Mouse (Mus musculus): ENCODE measurements at regions not wholly inside any gene's neighbourhood (a gene's known extent, or its start where the extent isn't known, plus 50 kb on each side); places are given as distances from the start of the nearest gene placed in this dataset.

DNA sequence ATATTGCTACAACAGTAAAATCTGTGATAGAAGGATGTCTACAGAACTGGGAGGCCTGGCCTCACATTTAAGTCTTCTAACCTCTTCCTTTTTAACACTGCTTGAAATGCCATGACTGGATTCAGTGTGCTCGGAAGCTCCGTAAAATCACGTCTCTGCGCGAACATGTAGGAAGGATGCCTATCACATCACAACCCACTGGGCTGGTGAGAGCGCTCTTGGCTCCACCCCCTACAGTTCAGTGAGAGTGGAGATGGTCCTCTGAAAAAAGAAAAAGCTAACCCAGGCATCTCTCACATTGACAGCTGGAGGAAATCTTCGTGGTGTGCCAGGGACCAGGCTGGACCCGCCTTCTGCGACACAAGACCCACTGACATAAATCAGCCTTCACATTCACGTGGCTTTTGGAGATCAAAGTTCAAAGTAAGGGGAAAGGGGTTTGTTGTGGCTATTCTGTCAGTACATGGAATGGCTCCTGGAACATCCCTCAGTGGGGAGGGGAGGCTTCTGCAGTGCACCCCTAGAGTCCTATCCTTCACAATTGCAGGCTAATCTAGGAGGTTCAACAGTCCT lies 230.8 kb upstream of the Jmjd1c start:
- DNase-seq = no peak

DNA sequence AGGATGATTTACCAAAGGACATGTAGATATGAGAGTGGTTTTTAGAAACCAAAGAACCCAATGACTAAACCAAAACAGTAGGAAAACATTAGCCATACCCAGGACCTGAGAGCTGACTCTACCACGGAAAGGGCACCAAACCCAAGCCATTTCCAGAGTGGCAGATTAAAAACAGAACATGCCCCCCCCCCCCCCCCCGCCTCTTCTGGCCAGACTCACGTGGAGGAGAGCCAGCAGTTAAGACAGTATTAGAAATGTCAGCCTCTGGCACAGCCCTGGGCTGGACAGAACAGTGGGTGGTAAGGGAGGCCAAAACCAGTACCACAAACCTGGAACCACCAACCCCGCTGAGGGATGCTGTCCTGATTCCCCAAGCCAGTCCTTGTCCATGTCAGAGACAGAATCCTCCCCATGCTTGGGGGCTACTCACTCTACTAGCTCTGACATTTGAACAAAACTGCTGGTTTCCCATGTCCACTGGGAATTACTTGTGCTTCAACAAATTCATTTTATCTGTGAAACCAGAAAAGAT lies 224.7 kb upstream of the Jmjd1c start:
- DNase-seq = no peak

DNA sequence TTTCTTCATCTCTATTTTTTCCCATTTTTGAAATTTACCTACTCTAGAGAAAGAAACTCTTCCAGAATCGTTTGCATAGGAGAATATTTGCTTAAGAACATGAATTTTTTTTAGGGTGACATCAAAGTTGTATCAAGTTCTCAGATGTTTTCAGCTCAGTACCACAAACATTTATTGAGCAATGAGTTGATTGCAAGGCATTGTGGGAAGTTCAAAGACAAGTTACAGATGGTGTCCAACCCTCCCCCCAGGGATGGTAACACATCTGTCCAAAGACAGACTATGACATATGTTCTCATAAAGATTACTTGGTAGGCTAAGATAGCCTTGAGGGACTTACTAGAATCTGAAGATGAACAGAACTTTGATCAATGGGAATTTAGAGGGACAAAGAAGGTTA lies 224.3 kb upstream of the Jmjd1c start:
- no peak for DNase-seq

DNA sequence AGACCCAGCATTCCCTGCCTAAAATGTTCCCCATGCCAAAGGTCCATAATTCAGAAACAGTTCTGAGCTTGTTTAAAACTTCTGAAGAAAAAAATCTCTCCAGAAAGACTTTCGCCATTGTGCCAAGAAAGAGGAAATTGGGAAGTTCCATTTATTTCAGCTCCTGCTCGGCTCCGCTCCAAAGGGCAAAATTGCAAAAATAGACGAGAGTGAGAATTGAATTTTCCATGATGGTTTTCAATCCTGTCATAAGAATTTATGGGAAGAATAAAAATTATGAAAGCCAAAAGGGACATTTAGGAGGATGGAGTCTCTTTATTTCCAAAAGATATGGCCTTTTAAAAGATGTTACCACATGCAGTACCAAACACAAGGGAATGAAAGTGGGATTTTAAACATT lies 222.5 kb upstream of the Jmjd1c start:
- no peak for DNase-seq

DNA sequence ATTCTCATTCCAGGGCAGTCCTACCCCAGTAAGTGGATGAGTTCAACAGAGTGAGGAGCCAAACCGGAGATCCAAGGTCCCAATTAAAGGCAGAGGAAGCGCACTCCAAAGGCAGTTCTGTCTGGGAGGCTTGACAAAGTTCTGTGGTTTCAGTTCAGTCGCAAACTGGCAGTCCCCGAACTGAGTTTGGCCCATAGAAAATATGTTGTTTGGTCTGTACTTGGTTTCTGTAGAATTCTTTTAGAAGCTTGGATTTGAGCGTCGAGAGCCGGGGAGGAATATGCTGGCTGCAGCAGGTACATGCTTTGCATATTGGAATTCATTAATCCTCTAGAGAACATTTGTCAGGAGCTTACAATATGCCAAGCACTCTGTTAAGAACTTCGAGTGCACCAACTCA lies 216.9 kb upstream of the Jmjd1c start:
- no peak for DNase-seq

DNA sequence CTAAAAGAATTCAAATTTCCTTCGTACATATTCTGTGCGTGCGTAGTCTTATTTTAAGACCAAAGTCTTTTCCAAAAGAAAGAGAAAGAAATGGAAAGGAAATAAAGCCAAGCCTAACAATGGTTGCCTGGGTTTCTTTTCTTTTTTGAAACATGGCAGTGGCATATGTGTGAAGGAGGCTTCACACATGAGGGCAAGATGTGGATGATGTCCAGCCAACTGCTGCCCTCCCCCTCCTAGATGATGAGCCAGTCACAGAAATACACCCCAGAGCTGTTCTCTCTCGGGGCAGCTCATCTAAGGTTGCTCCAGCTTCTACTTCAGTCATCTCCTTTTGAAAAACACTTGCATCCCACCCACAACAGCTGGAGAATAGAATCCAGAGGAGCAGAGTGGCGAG lies 213.1 kb upstream of the Jmjd1c start:
- DNase-seq = no peak

DNA sequence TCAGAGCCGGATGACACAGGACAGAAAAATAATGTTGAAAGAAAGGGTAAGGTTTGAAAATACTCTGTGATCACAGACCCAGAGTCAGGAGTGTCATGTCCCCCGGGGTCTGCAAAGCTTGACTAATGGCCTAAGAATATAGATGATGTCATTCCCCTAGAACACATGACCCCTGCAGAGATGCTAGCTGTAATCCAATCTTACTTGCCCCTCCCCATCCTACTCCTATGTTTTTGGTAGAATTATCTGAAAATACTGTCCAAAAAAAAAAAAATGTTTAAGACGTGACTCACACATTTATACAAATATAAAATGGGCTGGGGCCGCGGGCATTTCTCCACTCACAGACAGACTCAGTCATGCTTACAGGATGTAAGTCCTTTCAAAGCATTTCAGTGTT lies 210.3 kb upstream of the Jmjd1c start:
- DNase-seq = no peak

DNA sequence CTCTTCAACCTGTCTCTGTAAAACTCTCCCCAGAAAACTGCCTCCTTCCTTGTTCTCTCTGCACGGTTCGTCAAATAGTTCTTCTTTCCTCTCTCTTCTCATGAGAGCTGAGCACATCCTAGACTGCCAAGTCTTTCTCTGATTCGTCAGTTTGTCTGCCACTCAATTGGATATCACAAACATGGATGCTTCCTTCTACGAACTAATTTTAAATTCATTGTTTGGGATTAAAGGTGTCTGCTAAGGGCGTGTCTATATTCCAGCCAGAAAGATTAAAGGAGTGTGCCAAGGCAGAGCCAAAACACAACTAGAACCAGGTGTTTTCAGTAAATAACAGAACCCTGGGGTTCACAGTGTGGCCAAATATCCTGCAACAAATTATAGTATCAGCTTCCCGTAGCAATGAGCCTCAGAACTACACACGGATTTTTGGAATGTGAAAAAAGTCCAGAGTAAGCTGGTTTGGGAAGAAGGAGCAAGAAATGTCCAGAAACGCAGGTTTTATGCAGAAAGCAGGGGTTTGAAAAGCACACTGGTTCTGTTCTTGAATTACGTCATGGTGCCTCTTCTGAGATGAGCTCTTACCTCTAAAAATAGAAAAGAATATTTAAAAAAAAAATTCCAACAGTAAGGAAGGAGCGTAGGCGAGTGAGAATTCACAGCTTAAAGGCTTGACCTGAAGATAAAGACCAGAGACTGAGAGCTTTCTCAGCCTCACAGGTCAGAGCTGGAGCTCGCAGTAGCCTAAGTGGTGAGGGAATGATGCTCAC lies 206.0 kb upstream of the Jmjd1c start:
- DNase-seq = no peak

DNA sequence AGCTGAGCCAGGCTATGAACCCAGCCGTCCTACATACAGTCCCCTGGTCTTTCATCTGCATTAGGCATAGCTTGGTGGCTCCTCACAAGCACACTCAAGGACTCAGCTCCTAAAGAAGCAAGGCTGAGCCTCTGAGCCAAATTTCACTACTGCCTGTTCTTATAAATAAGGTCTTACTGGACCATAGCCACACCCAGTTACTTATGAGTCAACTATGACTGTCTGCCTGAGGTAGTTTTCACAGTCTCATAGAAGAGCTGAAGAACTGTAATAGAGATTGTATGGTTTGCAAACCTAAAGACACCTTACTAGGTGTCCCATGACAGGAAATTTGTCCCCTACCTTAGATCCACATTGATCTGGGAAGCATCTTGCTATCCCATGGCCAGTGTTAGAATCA lies 204.1 kb upstream of the Jmjd1c start:
- no peak for DNase-seq

DNA sequence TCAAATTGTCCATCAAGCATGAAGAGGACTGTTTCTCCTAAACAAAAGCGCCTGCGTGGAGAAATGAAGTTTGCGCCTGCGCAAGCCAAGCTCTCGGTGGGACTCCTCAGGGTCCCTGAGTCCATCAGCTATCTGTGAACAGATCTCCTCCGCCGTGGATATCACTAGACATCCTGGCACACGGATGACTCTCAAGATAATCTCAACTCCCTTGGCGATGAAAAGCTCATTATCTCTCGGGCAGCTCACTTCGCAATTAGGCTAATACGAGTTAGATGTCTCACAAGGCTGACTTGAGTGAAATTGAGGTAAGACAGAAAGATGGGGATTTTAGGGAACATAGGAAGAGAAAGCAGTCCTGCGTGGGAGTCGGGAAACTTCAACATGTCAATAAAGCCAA lies 202.1 kb upstream of the Jmjd1c start:
- DNase-seq = no peak

DNA sequence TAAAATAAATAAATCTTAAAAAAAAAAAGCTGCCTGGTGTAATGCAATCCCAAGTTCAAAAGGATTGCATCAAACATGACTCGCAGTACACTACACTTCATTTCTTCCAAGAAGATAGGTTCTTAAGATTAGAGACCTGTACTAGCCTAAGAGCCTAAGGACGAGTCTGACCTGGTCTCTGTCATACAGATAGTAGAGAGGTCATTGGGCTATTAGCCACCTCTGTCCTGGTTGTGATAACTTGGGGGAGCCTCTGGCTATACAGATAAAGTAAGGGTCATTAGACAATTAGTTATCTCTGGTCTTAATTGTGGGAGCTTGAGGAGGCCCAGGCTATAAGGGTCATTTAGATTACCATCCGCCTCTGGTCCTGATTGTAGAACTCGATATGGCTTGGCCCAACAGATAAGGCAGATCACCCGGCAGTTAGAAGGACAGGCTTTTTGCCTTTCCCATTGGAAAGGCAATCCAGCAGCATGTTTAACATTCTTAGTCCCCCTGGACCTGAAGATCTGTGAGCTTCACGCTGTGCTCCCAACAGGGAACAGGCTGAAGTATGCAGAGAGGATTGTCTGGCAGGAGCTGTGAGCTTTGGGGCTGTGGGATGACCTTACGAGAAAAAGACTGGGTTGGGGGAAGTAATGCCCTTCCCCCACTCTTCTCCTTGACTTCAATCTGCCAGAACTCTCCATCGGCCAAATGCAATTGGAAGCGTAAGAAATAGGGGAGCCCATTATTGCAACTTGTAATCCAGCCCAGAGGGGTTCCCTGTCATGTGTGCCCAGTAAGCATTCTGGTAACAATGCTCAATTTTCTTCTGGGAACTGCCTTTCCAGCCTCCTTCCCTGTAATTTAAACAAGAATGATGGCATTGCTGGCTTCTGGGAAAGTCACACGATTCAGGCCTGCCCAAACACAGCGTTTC lies 199.0 kb upstream of the Jmjd1c start:
- no peak for DNase-seq

DNA sequence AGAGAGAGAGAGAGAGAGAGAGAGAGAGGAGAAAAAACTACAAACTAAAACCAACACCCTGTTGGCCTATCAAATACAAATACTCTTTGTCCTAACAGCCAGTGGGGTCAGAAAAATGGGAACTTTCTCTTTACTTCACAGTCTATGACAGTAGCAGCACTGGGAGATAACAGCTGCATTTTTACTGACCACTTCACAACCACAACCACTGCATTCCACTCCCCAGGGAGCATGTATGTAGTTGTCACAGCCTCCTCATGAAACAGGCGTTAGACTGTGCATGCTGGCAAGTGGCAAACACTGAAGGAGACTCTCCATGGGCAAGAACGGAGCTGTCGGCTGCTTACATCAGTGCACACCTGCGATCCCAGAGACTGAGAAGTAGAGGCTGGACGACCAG lies 196.2 kb upstream of the Jmjd1c start:
- no peak for DNase-seq

DNA sequence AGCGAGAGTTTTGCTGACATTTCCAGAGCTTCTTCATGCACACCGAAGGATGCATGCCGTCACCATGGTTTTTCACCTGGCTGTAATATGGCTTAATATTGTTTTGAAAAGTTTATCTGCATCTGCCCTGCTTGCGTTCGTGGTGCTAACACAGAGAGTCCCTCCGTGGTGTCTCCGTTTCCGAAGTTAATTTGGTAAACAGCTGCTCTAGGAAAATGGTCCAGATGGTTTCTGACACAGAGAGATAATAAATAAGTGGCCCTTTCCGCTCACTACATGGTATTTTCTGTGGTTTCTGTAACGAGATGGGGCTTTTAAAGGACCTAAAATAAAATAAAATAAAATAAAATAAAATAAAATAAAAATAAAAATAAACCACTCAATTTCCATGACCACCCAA lies 195.1 kb upstream of the Jmjd1c start:
- no peak for DNase-seq

DNA sequence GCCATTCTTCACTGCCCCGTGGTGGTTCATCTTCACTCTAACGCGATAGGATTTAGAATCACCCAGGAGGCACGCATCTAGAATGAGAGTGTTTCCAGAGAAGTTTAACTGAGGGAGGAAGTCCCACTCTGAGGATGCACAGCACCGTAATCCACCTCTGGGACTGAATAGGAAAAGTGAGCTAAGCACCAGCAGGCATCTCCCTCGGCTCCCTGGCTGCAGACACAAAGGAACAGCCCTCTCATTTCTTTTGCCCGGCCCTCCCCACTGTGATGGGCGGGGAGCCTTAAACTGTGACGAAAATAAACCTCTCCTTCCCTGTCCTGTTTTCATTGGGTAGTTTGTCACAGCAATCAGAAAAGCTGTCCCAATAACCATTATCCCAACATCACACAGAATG lies 194.1 kb upstream of the Jmjd1c start:
- DNase-seq = no peak

DNA sequence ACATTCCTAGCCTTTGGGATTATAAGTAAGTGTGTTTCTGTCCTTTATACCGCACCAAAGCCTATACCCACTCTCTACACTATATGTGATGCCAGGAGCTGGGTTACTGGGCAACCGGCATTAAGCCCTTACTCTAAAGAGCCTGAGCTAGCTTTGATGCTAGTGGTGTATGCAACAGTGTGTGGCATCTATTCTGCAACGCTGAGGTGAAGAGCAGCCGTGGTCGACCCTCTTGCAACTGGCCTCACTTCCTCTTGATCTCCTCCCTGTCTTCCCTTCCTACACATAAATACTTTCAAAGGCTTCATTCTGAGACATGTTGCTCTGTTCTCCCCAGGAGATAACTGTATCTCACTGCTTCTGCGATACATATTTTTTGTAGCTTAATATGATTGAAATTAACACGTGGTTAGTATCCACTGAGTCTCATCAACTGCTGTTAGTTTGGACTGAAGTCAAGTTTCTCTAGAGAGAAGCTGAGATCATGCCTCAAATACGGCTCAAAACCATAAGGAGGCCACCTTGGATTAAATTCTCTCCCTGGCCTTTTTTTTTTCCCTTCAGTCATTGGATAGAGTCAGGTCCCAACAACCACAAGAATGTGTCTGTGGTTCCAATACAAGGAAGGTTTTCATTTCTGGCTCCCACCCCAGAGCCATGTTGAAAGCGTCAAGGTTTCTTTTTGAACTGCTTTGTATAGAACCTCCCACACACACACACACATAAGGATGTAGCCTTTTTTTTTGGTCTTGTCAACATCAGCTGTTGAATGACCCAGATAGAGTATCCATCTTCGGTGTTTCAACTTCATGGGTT lies 191.2 kb upstream of the Jmjd1c start:
- no peak for DNase-seq

DNA sequence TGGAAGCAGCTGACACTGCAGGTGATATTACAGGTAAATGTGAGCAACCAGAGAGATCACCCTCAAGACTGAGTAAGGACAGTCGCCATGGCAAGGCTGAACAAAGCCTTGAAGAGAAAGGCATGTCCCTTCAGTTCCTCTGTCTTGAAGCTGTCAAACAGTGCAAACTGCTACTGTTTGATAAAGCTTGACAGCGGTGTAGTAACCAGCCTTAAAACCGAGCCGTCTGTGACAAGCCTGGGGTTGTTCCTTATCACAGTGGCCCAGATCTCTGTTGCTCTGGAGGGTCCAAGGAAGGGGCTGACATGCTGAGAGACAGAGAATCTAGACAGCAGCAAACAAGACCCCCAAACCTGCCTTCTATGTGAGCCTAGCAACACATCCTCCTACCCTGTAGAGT lies 188.1 kb upstream of the Jmjd1c start:
- no peak for DNase-seq

DNA sequence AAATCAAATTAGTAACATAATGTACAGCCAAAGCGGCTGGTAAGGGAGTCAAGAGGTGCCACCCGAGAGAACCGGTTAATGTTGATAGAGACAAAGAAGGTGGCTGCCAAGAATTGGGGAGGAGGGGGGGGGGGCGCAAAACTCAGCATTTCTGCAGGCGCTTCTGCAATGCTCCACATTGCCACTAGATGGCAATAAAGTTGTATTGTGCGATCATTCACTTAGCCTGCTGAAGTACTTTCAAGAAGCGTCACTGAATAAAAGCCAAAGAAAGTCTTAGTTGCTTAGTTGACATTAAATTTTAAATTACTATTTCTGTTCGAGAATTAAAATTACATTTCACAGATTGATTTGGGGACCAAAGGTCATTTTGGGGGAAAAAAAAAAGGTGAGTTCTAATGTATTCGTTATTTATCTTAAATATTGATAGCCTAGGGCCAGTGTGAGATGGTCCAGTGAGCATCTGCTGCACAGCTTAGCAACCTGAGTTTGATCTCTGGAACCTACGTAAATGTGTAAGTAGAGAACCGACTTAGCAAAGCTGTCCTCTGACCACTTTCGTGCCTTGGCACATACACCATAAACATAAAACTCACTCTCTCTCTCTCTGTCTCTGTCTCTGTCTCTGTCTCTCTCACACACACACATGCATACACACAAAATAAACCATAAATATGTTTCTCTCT lies 186.6 kb upstream of the Jmjd1c start:
- peak; percentile 66 for DNase-seq

DNA sequence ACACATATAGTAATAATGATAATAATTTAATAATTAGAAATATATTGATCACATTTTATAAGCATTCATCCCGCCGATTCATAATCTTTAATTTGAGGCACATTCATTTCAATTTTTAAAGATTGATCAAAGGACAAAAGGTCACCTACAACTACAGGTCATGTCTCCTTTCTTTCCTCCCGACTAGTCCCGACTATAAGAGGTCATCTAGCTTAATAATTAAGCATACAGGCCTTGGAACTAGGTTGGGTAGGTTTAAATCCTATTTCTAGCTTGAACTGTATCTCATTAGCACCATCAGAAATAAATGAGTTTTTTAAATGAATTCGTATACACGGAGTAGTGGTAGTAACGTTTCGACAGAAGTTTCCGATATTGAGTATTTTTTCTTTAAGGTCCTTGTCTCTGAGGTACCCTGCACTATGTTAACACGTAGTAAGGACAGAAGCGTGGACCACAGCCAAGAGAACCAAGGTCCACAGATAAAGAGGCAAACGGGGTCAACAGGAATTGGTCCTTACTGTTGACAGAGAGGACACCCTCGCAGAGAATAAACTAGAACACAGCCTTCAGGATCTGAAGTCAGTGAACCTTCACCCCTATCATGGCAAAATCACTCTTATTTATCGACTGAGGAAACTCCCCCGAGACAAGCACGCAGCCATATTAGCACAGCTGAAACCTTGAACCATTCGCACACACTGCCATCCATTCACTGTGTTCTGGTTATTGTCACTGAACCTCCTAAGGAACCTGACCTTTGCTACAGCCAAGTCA lies 185.8 kb upstream of the Jmjd1c start:
- no peak for DNase-seq

DNA sequence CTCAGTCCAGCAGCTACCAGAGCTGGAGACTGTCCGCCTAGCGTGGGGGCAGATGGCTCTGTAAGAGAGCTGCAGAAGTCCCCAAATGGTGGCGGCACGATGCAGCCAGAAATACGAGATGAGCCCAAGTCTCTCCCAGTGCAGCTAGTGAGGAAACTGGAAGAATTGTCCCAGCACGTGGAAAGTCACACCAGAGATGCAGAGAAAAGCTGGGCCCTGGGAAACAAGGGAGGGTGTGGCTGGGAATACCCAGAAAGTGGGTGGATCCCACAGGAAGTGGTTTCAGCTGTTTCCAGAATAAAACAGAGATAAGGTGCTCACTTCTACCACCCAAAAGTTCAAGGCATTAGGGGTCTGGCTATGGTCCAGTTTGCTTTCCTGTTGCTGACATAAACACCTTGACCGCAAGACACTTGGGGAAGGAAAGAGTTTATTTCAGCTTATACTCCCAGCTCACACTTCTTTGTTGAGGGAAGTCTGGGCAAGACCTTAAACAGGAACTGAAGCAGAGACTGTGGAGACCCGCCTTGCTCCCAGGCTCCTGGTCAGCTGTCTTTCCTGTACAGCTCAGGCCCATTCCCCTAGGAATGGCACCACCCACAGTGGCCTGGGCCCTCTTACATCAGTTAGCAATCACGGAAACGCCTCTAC lies 184.5 kb upstream of the Jmjd1c start:
- DNase-seq = no peak

DNA sequence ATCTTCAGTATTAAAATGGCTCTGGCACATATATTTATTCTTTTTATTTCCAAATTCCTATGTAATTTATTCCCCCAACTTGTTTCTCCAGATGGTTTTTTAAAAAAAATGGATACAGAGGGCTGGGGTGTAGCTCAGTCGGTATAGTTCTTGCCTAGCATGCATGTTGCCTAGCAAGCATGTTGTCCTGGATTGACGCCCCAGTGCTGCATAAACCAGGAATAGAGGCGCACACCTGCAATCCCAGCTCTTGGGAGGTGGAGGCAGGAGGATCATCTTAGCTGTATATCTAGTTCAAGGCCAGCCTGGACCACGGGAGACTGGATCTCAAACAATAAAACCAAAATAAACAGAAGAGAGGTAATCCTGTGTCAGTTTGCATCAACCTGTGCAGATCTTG lies 183.5 kb upstream of the Jmjd1c start:
- DNase-seq = no peak

DNA sequence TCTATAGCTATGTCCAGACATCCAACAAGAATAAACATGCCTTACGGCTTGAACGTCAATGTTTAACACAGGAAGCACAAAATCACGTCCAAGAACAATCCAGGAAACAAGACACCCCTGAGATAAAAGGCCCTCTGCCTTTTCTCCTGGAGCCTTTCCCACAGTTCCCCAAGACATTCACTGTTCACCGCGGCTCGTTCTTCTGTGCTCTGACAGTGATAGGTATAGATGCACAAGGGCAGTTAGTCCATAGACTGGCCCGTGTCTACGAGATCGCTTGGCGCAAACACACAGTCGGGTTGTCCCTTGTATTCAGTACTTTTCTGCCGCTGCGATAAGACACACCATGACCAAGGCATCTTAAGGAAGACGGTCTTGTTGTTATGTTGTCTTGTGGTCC lies 182.7 kb upstream of the Jmjd1c start:
- no peak for DNase-seq

Data from right cerebral cortex, postnatal 4 days (tissue).